Mouse (Mus musculus) hindbrain, embryonic 13.5 days (tissue): ENCODE measurements around the gene Dedd. TPM values are rescaled to one million over a fixed set of nuclear protein-coding genes. Genes with fewer than 3 reads are reported as not detected.

Experiments used
- ATAC-seq: fragments of 200-750 bp; cut with Nextera tagmentation; 2 replicates; pipeline ENCODE4 v1.8.0; 2017; ENCODE audit warnings: moderate TSS enrichment; ENCODE audit not compliant: low FRiP score
- H3K27ac ChIP-seq: fragments of 300-500 bp; sonication (generic); 2 replicates; pipeline ENCODE4 v1.5.1; 2015; ENCODE audit warnings: inconsistent platforms, mild to moderate bottlenecking, moderate library complexity
- H3K27me3 ChIP-seq: fragments of 300-500 bp; sonication (generic); 2 replicates; pipeline ENCODE4 v1.6.1; 2015; ENCODE audit warnings: mild to moderate bottlenecking, inconsistent platforms
- H3K36me3 ChIP-seq: fragments of 300-500 bp; sonication (generic); 2 replicates; pipeline ENCODE4 v1.6.1; 2015; ENCODE audit warnings: mild to moderate bottlenecking, inconsistent platforms
- H3K4me1 ChIP-seq: fragments of 300-500 bp; sonication (generic); replicated peaks from 2 replicates; pipeline ENCODE4 v1.6.1; 2015; ENCODE audit warnings: inconsistent platforms
- H3K4me2 ChIP-seq: fragments of 300-500 bp; sonication (generic); 2 replicates; pipeline ENCODE4 v1.6.1; 2015; ENCODE audit warnings: inconsistent platforms, mild to moderate bottlenecking, moderate library complexity
- H3K4me3 ChIP-seq: fragments of 300-500 bp; sonication (generic); 2 replicates; pipeline ENCODE4 v1.5.1; 2015; ENCODE audit warnings: mild to moderate bottlenecking, inconsistent platforms
- H3K9ac ChIP-seq: fragments of 300-500 bp; sonication (generic); 2 replicates; pipeline ENCODE4 v1.6.1; 2015; ENCODE audit warnings: mild to moderate bottlenecking, inconsistent platforms
- H3K9me3 ChIP-seq: fragments of 300-500 bp; sonication (generic); 2 replicates; pipeline ENCODE4 v1.6.1; 2016; ENCODE audit warnings: inconsistent platforms
- WGBS: fragments of 180-500 bp; shearing (Covaris S2); methylation state at CpG from one replicate; pipeline ENCODE4 v1.1.7; 2015; 5-methylcytosine and 5-hydroxymethylcytosine counted together
- polyA plus RNA-seq: library from polyadenylated mRNA; unstranded; fragments of >200 nt; fragmentation: Nextera tagmentation; extraction: Ambion mirVana; gene quantifications from 2 replicates; pipeline ENCODE4 v1.2.1, GENCODE M21; 2015

Dedd gene
- polyA plus RNA-seq, 1 experiment from 2014 or later = 52.3 TPM

- Histone ChIP-seq H3K4me3 (no peak overlapping the region), H3K9ac (no peak overlapping the region)
These were observed 46.7 kb downstream of the Dedd start for GRCm38 (mm10) chr1:171375646-171376097.

GRCm38 (mm10) chr1:171378298-171378697, 49.4 kb downstream of the Dedd start:
- H3K27me3 ChIP-seq = peaks cover 21% of the 10 kb centered on the region; the same call in 1 of the 2 replicates
- ATAC-seq = no peak
- H3K4me2 ChIP-seq = no peak overlapping the region
- 90% methylated on average over 6 of the region's 6 CpGs for WGBS
- H3K36me3 ChIP-seq = no peaks in the 10 kb centered on the region
- no peak overlapping the region for H3K9ac ChIP-seq
- no peak overlapping the region for H3K27ac ChIP-seq
- peaks cover 12% of the 10 kb centered on the region for H3K4me1 ChIP-seq
- no peak overlapping the region for H3K4me3 ChIP-seq
- H3K9me3 ChIP-seq = no peaks in the 10 kb centered on the region

More at GRCm38 (mm10) chr1:171375646-171376097, 46.7 kb downstream of the Dedd start:
- no peaks in the 10 kb centered on the region for H3K36me3 ChIP-seq
- WGBS = 58% methylated on average over 9 of the region's 9 CpGs
- H3K27ac ChIP-seq = no peak overlapping the region
- H3K4me1 ChIP-seq = peaks cover 12% of the 10 kb centered on the region
- H3K9me3 ChIP-seq = no peaks in the 10 kb centered on the region
- ATAC-seq = no peak
- 0 out of 2 replicates have a peak, but pooled peaks cover 27% of the 10 kb centered on the region for H3K27me3 ChIP-seq
- H3K4me2 ChIP-seq = no peak overlapping the region

- 1% methylated on average over 31 of the region's 31 CpGs for WGBS
- Histone ChIP-seq H3K27ac (peak overlapping the region; percentile 31; the same call in 1 of the 2 replicates), H3K4me3 (peak overlapping the region; percentile 30), H3K9ac (peak overlapping the region; percentile 43; the same call in 1 of the 2 replicates), H3K4me2 (peak overlapping the region; percentile 56), H3K36me3 (no peaks in the 10 kb centered on the region), H3K4me1 (peaks cover 12% of the 10 kb centered on the region), H3K27me3 (peaks cover 15% of the 10 kb centered on the region; the same call in 1 of the 2 replicates), H3K9me3 (no peaks in the 10 kb centered on the region)
- peak; percentile 76 for ATAC-seq
These were observed 51.1 kb downstream of the Dedd start for GRCm38 (mm10) chr1:171379935-171380599.

GRCm38 (mm10) chr1:171382096-171382620, 53.2 kb downstream of the Dedd start:
- no peak for ATAC-seq
- Histone ChIP-seq H3K36me3 (no peaks in the 10 kb centered on the region), H3K9me3 (no peaks in the 10 kb centered on the region), H3K4me1 (peaks cover 13% of the 10 kb centered on the region), H3K27me3 (peaks cover 15% of the 10 kb centered on the region; the same call in 1 of the 2 replicates), H3K4me2 (no peak overlapping the region), H3K9ac (no peak overlapping the region), H3K4me3 (no peak overlapping the region), H3K27ac (no peak overlapping the region)
- WGBS = 79% methylated on average over 11 of the region's 11 CpGs

- no peak for ATAC-seq
- 75% methylated on average over 9 of the region's 9 CpGs for WGBS
- H3K27ac ChIP-seq = no peak overlapping the region
- no peak overlapping the region for H3K9ac ChIP-seq
- H3K27me3 ChIP-seq = peaks cover 13% of the 10 kb centered on the region; the same call in 1 of the 2 replicates
- no peaks in the 10 kb centered on the region for H3K9me3 ChIP-seq
- no peak overlapping the region for H3K4me2 ChIP-seq
- H3K4me1 ChIP-seq = peaks cover 15% of the 10 kb centered on the region
- no peak overlapping the region for H3K4me3 ChIP-seq
- H3K36me3 ChIP-seq = no peaks in the 10 kb centered on the region
These were observed 55.4 kb downstream of the Dedd start for GRCm38 (mm10) chr1:171384361-171384760.

GRCm38 (mm10) chr1:171385171-171385570, 56.2 kb downstream of the Dedd start:
- 64% methylated on average over 9 of the region's 9 CpGs for WGBS
- H3K4me1 ChIP-seq = peaks cover 8% of the 10 kb centered on the region
- H3K27ac ChIP-seq = no peak overlapping the region
- H3K27me3 ChIP-seq = peaks cover 7% of the 10 kb centered on the region; the same call in 1 of the 2 replicates
- H3K36me3 ChIP-seq = no peaks in the 10 kb centered on the region
- no peak for ATAC-seq
- H3K9ac ChIP-seq = no peak overlapping the region
- no peak overlapping the region for H3K4me2 ChIP-seq
- no peaks in the 10 kb centered on the region for H3K9me3 ChIP-seq
- H3K4me3 ChIP-seq = no peak overlapping the region

GRCm38 (mm10) chr1:171387099-171387498, 58.2 kb downstream of the Dedd start:
- H3K9ac ChIP-seq = peak overlapping the region; percentile 49; the same call in 1 of the 2 replicates
- H3K27ac ChIP-seq = no peak overlapping the region
- no peak overlapping the region for H3K4me3 ChIP-seq
- WGBS = 21% methylated on average over 6 of the region's 6 CpGs
- H3K4me2 ChIP-seq = no peak overlapping the region
- H3K36me3 ChIP-seq = no peaks in the 10 kb centered on the region
- no peaks in the 10 kb centered on the region for H3K9me3 ChIP-seq
- peaks cover 3% of the 10 kb centered on the region for H3K4me1 ChIP-seq
- H3K27me3 ChIP-seq = no peaks in the 10 kb centered on the region
- ATAC-seq = no peak

GRCm38 (mm10) chr1:171388376-171389102, 59.6 kb downstream of the Dedd start, which contains the start of gene Arhgap30:
Gene Arhgap30 (plus strand): TSS chr1:171388954.
- no peaks in the 10 kb centered on the region for H3K36me3 ChIP-seq
- H3K27ac ChIP-seq = no peak within 1 kb of the TSS
- H3K4me1 ChIP-seq = peaks cover 3% of the 10 kb centered on the region
- H3K27me3 ChIP-seq = no peaks in the 10 kb centered on the region
- H3K9ac ChIP-seq = no peak within 1 kb of the TSS
- H3K4me2 ChIP-seq = no peak within 1 kb of the TSS
- no peaks in the 10 kb centered on the region for H3K9me3 ChIP-seq
- WGBS = 80% methylated on average over 15 of the region's 15 CpGs
- no peak within 1 kb of the TSS for H3K4me3 ChIP-seq
- no peak for ATAC-seq

GRCm38 (mm10) chr1:171390101-171390500, 61.2 kb downstream of the Dedd start:
- H3K4me2 ChIP-seq = no peak overlapping the region
- no peaks in the 10 kb centered on the region for H3K9me3 ChIP-seq
- H3K4me1 ChIP-seq = peaks cover 3% of the 10 kb centered on the region
- H3K9ac ChIP-seq = no peak overlapping the region
- H3K4me3 ChIP-seq = no peak overlapping the region
- WGBS = 77% methylated on average over 4 of the region's 4 CpGs
- ATAC-seq = no peak
- H3K27ac ChIP-seq = no peak overlapping the region
- H3K36me3 ChIP-seq = no peaks in the 10 kb centered on the region
- H3K27me3 ChIP-seq = 0 out of 2 replicates have a peak, but pooled peaks cover 6% of the 10 kb centered on the region

Other genes starting within 250 kb of the Dedd start
- 9.4 and 18.4 TPM in 2 replicates for gene Cfap126, start 215.2 kb upstream of the Dedd start, polyA plus RNA-seq
- gene Sdhc, start 178.5 kb upstream of the Dedd start, polyA plus RNA-seq = 256 and 259 TPM in 2 replicates
- gene Mpz, start 178.4 kb upstream of the Dedd start, polyA plus RNA-seq = 4.9 and 7.9 TPM in 2 replicates
- 25.1 and 44.1 TPM in 2 replicates for gene Pcp4l1, start 132.9 kb upstream of the Dedd start, polyA plus RNA-seq
- 0.32 and 0.48 TPM in 2 replicates for gene Nr1i3, start 115.2 kb upstream of the Dedd start, polyA plus RNA-seq
- 35.4 and 42.4 TPM in 2 replicates for gene Tomm40l, start 106.6 kb upstream of the Dedd start, polyA plus RNA-seq
- 4.4 and 6.0 TPM in 2 replicates for gene Apoa2, start 104.1 kb upstream of the Dedd start, polyA plus RNA-seq
- gene Fcer1g, start 94.8 kb upstream of the Dedd start, polyA plus RNA-seq = 29.4 and 33.8 TPM in 2 replicates
- 4.9 and 5.0 TPM in 2 replicates for gene Adamts4, start 78.7 kb upstream of the Dedd start, polyA plus RNA-seq
- gene Ndufs2, start 77.8 kb upstream of the Dedd start, polyA plus RNA-seq = 222 and 228 TPM in 2 replicates
- gene B4galt3, start 58.8 kb upstream of the Dedd start, polyA plus RNA-seq = 105 and 110 TPM in 2 replicates
- gene Ppox, start 48.0 kb upstream of the Dedd start, polyA plus RNA-seq = 45.0 and 51.1 TPM in 2 replicates
- gene Usp21, start 41.2 kb upstream of the Dedd start, polyA plus RNA-seq = 106 and 107 TPM in 2 replicates
- 125 and 128 TPM in 2 replicates for gene Ufc1, start 34.1 kb upstream of the Dedd start, polyA plus RNA-seq
- 54.8 and 59.7 TPM in 2 replicates for gene Nit1, start 16.5 kb downstream of the Dedd start, polyA plus RNA-seq
- gene Pfdn2, start 16.5 kb downstream of the Dedd start, polyA plus RNA-seq = 164 and 169 TPM in 2 replicates
- gene Klhdc9, start 31.7 kb downstream of the Dedd start, polyA plus RNA-seq = 2.8 and 3.3 TPM in 2 replicates
- gene Nectin4, start 41.0 kb downstream of the Dedd start, polyA plus RNA-seq = 1.4 and 1.7 TPM in 2 replicates
- 1.00 and 1.0 TPM in 2 replicates for gene Arhgap30, start 59.8 kb downstream of the Dedd start, polyA plus RNA-seq
- gene Usf1, start 82.2 kb downstream of the Dedd start, polyA plus RNA-seq = 202 and 209 TPM in 2 replicates
- 10.0 and 11.7 TPM in 2 replicates for gene Tstd1, start 89.7 kb downstream of the Dedd start, polyA plus RNA-seq
- 12.2 and 13.3 TPM in 2 replicates for gene F11r, start 108.4 kb downstream of the Dedd start, polyA plus RNA-seq
- 32.0 and 34.5 TPM in 2 replicates for gene Alyref2, start 174.3 kb downstream of the Dedd start, polyA plus RNA-seq
- not detected in 2 replicates for gene Itln1, start 206.1 kb downstream of the Dedd start, polyA plus RNA-seq
- 0.04 TPM in 1 of 2 replicates, not detected in the other for gene Cd244a, start 230.0 kb downstream of the Dedd start, polyA plus RNA-seq